Mouse (Mus musculus): Measurements from ENCODE around the gene Klhl20. TPM values are rescaled to one million over a fixed set of nuclear protein-coding genes. Genes with fewer than 3 reads are reported as not detected.
A peak's percentile ranks its signal among the peaks of the same experiment; 100 is the strongest.

Klhl20 gene
- total RNA-seq, 1 experiment from 2014 or later: 22.6 TPM

DNA sequence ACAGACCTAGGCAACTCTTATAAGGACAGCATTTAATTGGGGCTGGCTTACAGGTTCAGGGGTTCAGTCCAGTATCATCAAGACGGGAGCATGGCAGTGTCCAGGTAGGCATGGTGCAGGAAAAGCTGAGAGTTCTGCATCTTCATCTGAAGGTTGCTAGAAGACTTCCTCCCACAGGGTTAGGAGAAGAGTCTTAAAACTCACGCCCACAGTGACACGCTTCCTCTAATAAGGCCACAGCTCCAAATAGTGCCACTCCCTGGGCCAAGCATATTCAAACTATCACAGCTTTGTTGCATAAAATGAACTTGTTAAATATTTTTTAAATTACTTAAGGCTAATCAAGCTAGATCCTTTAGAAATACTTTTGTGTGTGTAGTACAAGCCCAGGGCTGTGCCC, 54.1 kb downstream of the Klhl20 start:
- ATAC-seq (replicated peaks; ENCODE audit: low read depth, poor library complexity, severe bottlenecking): peak; percentile 53; the same call in 1 of the 2 replicates

DNA sequence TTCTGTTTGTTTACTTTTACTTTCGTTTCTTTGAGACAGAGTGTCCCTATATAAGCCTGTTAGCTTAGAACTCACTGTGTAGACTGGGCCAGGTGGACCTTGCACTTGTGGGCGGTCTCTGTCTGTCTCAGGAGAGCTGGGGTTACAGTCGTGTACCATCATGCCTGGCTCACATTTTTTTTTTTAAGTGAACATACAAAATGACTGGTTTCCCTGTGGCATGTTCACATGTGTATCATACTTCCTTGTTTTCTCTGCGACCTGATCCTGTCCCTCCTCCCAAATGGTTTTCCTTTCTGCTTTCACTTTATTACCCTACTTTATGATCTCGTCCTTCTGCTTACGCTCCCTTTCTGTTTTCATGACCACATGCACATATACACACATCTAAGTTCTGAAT, 55.1 kb downstream of the Klhl20 start:
- ATAC-seq (replicated peaks; ENCODE audit: low read depth, poor library complexity, severe bottlenecking): peak; percentile 68

DNA sequence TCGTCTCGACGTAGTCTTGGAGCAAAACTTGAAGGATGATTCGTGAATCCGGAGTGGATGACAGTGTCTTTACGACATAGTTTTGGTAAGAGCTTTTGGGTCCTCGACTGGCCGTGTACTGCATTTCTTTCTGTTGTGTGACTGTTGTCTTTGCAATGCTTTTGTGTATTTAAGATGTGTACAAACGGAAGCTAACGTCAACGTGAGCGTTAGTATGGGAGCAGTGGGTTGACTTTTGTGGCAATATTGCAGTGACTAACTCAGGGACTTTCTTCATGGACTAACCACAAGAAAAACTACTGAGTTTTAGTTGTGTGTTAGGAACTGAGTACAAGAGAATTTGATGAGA, 60.1 kb downstream of the Klhl20 start:
- no peak for ATAC-seq (replicated peaks; ENCODE audit: low read depth, poor library complexity, severe bottlenecking)

DNA sequence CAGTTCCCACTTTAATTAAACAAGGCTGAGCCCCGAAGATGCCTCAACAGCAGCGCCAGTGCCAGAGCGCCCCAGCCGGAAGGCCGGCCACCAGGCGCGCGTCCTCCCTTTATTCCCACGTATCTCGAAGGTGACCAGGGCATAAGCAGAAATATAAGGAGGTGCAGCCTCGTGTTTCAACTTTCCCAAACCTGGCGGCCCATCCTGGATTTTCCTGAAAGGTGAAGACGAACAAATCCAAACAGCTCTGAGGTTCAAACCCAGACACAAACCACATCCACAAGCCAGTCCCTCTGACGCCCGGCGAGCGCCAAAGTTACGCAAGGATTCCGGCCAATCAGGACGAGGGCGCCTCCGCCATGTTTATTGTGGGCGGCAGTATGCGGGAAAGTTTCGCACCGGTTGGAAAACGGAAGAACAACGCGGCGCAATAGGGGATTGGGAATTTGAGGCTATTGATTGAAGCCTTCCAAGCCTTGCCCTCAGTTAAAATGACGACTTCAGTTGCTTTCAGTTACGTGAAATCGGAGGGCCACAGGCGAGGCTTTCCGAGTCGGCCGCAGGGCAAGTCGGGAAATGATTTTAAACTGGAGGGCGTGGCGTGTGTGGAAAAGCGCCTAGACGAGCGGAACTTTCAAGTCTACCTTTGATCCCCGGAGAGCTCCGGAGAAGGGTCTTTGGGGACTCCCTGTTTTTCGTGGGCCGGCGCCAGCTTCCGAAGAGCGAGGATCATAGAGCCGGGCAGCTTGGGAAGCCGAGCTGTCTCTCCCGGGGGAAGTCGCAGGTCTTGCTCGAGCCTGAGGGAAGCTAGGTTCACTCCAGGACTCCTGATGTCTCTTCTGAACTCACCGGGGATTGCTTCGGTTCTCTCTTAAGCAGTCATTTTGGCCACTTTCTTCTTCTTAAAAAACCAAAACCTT, 60.7 kb downstream of the Klhl20 start, which contains the start of the genes Dars2 and Cenpl:
TSS of gene Dars2 (minus strand) at position 307 of the 920 bp plus-strand sequence.
TSS of gene Cenpl (plus strand) at position 362 of the 920 bp plus-strand sequence.
- peak; percentile 95 for ATAC-seq (replicated peaks; ENCODE audit: low read depth, poor library complexity, severe bottlenecking)

DNA sequence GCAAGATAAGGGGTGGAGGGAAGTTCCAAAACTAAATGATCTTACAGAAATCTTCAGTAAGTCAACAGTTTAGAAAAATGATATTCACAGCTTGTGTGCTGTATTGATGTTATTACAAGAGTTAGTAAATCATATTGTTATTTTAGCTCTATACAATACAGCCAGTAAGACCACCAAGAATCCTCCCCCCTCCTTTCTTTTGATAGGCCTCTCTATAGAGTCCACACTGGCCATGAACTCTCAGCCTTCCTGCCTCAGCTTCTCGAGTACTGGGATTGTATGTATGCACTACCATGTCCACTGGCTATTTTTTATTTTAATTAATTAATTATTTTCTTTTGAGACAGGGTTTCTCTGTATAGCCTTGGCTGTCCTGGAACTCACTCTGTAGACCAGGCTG, 68.0 kb downstream of the Klhl20 start:
- ATAC-seq (replicated peaks; ENCODE audit: low read depth, poor library complexity, severe bottlenecking): no peak

DNA sequence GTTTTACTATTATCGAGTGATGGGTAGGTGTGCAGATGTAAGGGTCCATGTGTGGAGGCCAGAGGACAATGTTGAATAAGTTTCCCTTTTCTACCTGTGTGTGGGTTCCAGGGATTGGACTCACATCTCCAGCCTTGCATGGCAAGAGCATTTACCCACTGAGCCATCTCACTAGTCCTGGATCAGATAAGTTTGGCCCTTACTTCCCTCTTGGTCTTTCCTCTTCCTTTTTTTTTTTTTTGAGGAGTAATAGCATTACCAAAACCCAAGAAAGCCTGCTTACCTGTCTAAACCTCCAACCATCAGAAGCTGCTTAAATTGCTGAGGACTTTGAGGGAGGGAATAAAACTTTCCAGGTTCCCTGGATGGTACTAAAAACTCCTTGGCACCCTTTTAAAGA, 74.1 kb downstream of the Klhl20 start:
- ATAC-seq (replicated peaks; ENCODE audit: low read depth, poor library complexity, severe bottlenecking): no peak

DNA sequence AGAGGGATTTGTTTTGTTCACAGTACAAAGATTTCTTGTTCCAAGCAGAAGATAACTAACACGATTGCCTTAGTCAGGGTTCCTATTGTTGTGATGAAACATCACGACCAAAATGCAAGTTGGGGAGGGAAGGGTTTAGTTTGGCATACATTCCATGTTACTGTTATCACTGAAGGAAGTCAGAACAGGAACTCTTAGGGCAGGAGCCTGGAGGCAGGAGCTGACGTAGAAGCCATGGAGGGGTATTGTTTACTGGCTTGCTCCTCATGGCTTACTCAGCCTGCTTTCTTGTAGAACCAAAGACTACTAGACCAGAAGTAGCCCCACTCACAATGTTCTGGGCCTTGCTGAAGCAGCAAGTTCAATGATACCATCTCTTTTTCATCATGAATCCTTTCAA, 84.3 kb downstream of the Klhl20 start:
- ATAC-seq (replicated peaks; ENCODE audit: low read depth, poor library complexity, severe bottlenecking): no peak

DNA sequence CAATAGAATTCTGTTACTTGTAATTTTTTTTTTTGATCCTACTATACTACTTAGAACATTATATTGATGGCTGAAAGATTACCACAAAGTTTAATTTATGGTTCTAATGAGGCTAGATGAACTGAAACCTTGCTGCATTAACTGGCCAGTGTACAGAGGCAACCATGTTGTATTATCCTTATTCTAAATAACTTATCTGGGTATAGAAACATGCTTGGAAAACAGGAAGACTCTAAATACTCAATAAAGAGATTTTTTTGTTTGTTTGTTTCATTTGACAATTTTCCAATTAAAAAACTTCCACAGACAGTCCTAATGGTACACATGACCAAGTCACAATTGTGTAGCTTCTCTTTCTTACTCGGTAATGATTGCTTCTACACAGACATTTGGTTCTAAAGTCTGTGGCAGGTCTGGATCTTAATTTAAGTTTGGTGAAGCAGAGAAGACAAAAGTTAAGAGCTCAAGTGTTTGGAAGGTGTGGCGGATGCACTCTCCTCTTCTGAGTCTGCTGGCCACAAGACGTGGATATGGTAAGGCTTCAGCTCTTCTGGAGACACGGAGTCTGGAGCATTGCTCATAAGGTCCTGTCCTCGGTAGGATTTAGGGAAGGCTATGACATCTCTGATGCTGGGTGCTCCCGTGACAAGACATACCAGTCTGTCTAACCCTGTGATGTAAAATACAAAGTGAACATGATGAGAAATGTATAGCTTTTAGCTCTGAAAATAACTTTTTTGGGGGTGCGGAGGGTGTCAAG, 89.9 kb downstream of the Klhl20 start:
- ATAC-seq (replicated peaks; ENCODE audit: low read depth, poor library complexity, severe bottlenecking): no peak

DNA sequence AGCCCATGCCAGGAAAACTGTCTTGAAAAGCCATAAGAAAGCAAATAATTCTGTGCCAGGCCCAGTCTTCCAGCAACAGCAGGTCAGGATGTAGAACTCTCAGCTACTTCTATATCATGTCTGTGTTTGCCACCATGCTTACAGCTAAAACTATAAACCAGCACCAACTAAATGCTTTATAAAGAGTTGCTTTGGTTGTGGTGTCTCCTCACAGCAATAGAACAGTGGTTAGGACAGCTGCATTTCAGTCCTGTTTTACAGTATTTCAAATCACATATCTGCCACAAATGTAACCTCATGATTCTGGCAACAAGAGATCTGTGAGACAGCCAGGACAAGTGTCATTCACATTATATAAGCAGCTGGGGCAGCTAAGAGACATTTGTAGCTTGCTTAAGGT, 90.5 kb downstream of the Klhl20 start:
- no peak; the same call in 1 of the 2 replicates for ATAC-seq (replicated peaks; ENCODE audit: low read depth, poor library complexity, severe bottlenecking)

DNA sequence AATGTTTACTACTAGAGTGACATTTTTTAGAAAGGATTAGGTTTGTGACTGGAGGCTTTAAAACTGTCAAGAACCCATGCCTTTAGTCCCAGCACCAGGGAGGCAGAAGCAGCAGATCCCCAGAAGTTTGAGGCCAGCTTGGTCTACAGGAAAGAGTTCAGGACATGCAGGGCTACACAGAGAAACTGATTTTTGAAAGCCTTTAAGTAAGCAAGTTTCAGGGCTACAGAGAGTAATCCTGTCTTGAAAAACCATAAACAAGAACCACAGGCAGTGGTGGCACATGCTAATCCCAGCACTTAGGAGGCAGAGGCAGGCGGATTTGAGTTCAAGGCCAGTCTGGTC, 90.9 kb downstream of the Klhl20 start:
- no peak; the same call in 1 of the 2 replicates for ATAC-seq (replicated peaks; ENCODE audit: low read depth, poor library complexity, severe bottlenecking)

DNA sequence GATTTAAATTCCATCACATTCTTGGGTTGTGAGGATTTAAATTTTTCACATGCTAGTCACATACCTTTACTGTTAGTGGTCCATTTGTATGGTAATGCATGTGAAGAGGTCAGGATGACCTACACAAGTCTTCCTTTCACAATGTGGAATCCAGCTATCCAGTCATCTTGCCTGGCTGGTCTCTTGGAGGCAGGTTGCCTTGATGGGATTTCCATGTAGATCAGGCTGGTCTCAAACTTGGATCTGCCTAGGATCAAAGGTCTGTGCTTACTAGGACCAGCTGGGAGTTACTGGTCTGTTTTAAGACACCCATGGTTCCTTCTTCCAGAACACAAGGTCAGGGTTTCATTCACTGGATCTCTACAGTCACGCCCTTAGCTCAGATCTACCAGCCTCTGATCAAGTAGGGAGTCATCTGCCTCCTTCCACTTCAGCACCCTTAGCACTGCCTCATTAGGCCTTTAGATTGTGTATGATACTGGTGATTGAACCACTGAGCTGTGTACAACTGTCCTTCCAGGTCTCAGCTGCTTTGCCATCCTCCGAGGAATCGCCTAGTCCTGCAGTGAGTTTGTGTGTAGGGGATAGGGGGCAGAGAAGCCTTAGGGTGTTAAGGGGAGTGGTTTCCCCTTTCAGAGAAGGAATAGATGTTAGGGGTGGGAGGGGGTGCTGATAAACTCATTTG, 91.4 kb downstream of the Klhl20 start:
- peak; percentile 27 for ATAC-seq (replicated peaks; ENCODE audit: low read depth, poor library complexity, severe bottlenecking)

DNA sequence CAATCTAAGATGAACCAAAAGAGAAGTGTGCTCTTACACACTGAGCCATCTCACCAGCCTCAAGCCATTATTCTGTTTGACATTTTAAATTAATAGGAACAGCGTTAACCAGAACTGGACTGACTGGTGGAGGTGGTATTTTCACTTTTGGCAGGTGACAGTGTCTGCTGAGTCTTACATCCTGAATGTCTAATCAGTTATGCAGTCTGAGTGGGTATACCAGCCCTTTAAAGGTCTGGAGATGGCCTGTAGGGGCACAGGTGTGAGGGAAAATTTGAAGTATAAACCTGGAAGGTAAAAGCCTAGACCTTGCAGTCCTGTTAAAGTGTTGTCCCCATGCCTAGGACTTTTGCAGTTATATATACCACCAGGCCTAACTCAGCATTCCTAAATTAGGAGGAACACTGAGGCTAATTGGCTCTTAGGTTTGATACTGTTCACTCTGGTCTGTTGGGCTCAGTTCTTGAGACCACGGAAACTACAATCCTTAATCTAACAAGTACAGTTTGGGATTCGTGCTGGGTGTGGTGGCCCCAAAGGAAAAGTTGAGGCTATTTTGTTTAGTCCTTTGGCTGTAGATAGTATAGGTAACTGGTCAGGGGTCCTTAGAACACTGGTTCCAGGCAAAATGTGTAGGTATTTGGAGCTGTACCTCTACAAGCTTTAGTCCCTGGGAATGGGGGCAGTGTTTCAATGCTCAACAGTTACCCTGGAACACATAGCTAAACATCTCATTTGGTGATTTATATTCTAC, 92.2 kb downstream of the Klhl20 start:
- ATAC-seq (replicated peaks; ENCODE audit: low read depth, poor library complexity, severe bottlenecking): no peak; the same call in 1 of the 2 replicates

Other genes with a start within 250 kb of the Klhl20 start
- 27.2 and 34.9 TPM in 2 replicates for gene Rc3h1, start 225.1 kb downstream of the Klhl20 start, total RNA-seq (2017)
- 0.34 and 0.82 TPM in 2 replicates for gene Serpinc1, start 152.9 kb downstream of the Klhl20 start, total RNA-seq (2017)
- 6.5 and 8.7 TPM in 2 replicates for gene Zbtb37, start 96.7 kb downstream of the Klhl20 start, total RNA-seq (2017)
- gene Dars2, start 60.9 kb downstream of the Klhl20 start, total RNA-seq (2017): 33.7 and 38.1 TPM in 2 replicates
- 6.4 and 8.0 TPM in 2 replicates for gene Cenpl, start 60.8 kb downstream of the Klhl20 start, total RNA-seq (2017)
- not detected in 2 replicates for gene Ankrd45, start 11.2 kb upstream of the Klhl20 start, total RNA-seq (2017)
- not detected in 2 replicates for gene Tex50, start 27.8 kb upstream of the Klhl20 start, total RNA-seq (2017)
- 389 and 411 TPM in 2 replicates for gene Prdx6, start 119.7 kb upstream of the Klhl20 start, total RNA-seq (2017)

Data from common myeloid progenitor, adult 5-6 weeks (primary cell).